Mouse (Mus musculus) cortical plate, adult 2 months (tissue): ENCODE measurements around the gene Cd28. TPM values are rescaled to one million over a fixed set of nuclear protein-coding genes. Genes with fewer than 3 reads are reported as not detected.

Experiments
- H3K27ac ChIP-seq: fragments of 200-500 bp; 2 replicates; pipeline ENCODE4 v1.5.1; 2012; ENCODE audit warnings: low read length, control low read depth, inconsistent platforms; ENCODE audit not compliant: insufficient read depth
- H3K4me1 ChIP-seq: fragments of 200-500 bp; 2 replicates; pipeline ENCODE4 v1.6.1; 2011; ENCODE audit warnings: low read length; ENCODE audit not compliant: control insufficient read depth, insufficient read depth
- H3K4me3 ChIP-seq: fragments of 200-500 bp; 2 replicates; pipeline ENCODE4 v1.5.1; 2011; ENCODE audit warnings: mild to moderate bottlenecking, low read length, control low read depth; ENCODE audit not compliant: insufficient read depth
- CTCF ChIP-seq: fragments of 200-500 bp; IDR thresholded peaks from 2 replicates; pipeline ENCODE4 v1.5.1; 2011; ENCODE audit warnings: mild to moderate bottlenecking, control low read depth, low read length; ENCODE audit not compliant: insufficient read depth; ENCODE audit errors: extremely low read depth
- POLR2A ChIP-seq: fragments of 200-500 bp; IDR thresholded peaks from 2 replicates; pipeline ENCODE4 v1.6.1; 2011; ENCODE audit warnings: mild to moderate bottlenecking, low read length, control low read depth; ENCODE audit not compliant: insufficient read depth; ENCODE audit errors: extremely low read depth
- polyA plus RNA-seq: library from polyadenylated mRNA; depleted of rRNA; stranded (reverse); fragments of >200 nt; gene quantifications from 2 replicates; pipeline ENCODE4 v1.2.3, GENCODE M21; 2012

The Cd28 gene
- polyA plus RNA-seq, 1 experiment, result 0.10 TPM

DNA sequence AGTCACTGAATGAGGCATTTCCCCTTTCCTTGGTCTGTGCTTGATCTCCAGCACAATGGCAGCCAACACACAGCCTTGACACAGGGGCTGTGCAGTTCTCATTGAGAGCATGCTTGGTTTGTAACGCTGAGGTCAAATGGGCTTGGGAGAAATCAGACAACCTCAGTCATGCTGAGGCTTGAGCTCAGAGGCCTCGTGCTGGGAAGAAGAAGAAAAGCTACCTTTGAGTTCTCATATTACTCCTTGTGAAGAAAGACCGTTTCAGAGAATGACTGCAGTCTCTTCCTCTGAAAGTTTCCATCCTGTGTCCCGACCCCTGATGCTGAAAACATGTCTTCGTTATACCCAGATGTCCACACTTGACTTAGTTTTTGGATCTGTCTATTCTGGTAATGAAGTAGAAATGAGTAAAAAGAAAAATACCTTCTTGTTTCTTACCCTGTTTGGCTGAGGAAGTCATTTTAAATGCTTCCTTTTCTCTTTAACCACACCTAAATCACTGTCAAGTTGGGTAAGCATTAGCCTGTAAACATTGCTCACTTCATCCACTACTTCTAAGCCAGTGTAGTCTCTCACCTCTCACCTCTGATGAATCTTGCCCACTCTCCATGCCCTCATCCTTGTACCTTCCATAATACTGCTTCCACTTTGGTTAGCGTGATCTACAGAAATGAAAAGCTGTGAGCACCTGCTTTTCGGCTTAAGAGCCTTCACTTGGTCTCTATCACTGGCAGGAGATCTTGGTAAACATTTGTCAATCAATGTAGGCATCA lies 43.1 kb downstream of the Cd28 start:
- TF ChIP-seq POLR2A (no peak), CTCF (no peak)
- no peaks in the 10 kb centered on the region for H3K4me1 ChIP-seq
- H3K27ac ChIP-seq, result no peak overlapping the region
- no peak overlapping the region for H3K4me3 ChIP-seq

DNA sequence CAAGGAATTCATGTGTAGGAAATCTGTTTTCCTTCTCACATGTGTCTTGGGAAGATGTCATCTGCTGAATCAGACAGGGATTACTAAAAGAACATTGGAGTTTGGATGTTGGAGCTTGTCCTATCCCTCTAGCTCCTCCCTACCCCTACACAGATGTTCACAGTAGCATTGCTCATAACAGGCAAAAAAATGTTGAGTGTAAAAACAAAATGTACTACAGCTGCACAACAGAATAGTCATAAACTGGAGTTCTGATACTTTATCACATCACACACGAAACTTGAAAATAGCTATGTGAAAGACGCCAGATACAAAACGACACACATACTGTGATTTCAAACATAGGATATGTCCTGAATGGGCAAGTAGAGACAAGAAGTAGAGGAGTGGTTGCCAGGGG lies 43.9 kb downstream of the Cd28 start:
- Histone ChIP-seq H3K4me3 (no peak overlapping the region), H3K27ac (no peak overlapping the region), H3K4me1 (no peaks in the 10 kb centered on the region)
- TF ChIP-seq POLR2A (no peak), CTCF (no peak)

DNA sequence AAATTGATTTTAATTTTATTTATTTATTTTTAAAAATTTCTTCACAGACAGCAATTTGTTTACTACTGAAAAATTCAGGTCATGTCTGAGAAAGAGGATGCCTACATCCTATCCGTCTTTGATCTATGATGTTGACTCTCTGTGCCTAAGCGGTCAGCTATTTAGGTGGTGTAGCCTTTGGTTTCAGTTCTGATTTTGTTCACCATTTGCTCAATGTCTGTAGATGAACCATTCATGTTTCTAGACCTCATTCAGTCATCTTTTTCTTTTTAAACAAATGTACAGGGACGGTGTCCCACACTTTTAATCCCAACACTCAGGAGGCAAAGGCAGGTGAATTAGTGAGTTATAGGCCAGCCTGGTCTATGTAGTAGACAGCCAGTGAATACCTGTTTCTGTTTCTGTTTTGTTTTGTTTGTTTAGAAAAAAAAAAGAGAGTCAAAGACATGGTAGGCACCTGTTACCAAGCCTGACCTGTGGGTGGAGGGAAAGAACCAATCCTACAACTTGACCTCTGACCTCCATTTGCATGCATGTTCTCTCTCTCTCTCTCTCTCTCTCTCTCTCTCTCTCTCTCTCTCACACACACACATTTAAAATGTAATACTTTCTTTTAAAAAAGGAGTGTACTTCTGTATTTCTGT lies 45.0 kb downstream of the Cd28 start:
- Histone ChIP-seq H3K27ac (no peak overlapping the region), H3K4me1 (no peaks in the 10 kb centered on the region), H3K4me3 (no peak overlapping the region)
- TF ChIP-seq POLR2A (no peak), CTCF (no peak)

DNA sequence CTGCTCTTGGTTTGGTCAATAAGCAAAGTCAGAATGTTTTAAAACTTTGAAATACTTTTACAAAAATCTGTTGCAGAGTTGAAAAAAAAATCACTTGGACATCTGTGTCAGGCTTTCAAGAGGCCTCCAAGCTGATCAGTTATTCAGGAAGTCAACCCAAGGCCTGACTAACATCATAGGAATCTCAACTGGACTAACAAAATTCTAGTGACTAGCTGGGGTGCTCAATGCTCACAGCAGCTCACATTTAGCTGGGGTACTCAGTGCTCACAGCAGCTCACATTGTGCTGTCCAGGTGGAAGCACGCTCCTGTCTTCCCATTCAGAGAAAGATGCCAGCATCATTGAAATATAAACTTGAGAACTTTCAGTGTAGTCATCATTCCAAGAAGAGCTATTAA lies 45.9 kb downstream of the Cd28 start:
- Histone ChIP-seq H3K4me3 (no peak overlapping the region), H3K27ac (no peak overlapping the region), H3K4me1 (no peaks in the 10 kb centered on the region)
- TF ChIP-seq POLR2A (no peak), CTCF (no peak)

DNA sequence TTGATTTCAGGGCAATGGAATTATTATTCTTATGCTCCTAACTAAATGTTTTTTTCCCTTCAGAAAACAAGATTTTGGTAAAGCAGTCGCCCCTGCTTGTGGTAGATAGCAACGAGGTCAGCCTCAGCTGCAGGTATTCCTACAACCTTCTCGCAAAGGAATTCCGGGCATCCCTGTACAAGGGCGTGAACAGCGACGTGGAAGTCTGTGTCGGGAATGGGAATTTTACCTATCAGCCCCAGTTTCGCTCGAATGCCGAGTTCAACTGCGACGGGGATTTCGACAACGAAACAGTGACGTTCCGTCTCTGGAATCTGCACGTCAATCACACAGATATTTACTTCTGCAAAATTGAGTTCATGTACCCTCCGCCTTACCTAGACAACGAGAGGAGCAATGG lies 46.3 kb downstream of the Cd28 start:
- no peak overlapping the region for H3K27ac ChIP-seq
- no peak for TF ChIP-seq POLR2A
- TF ChIP-seq CTCF, result no peak
- H3K4me1 ChIP-seq, result no peaks in the 10 kb centered on the region
- H3K4me3 ChIP-seq, result no peak overlapping the region

DNA sequence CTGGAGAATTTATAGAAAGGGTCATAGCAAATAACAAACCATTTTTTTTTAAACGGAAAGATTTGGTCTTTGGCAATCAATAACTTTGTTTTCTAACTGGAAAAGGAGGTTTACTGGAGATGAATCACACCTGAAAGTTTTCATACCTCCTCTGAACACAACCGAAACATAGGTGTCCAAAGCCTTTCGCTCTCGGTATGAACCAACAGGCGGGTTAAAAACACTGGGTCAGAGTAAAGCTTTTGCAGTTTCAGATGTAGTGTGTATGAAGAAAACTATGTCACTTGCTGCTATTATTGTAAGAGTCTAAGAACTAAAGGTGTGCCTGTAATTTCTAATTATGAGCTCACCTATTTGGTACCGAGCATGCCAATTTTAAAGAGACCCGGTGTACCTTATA lies 55.2 kb downstream of the Cd28 start:
- H3K27ac ChIP-seq, result no peak overlapping the region
- H3K4me1 ChIP-seq, result no peaks in the 10 kb centered on the region
- TF ChIP-seq POLR2A, result no peak
- TF ChIP-seq CTCF, result no peak
- no peak overlapping the region for H3K4me3 ChIP-seq

DNA sequence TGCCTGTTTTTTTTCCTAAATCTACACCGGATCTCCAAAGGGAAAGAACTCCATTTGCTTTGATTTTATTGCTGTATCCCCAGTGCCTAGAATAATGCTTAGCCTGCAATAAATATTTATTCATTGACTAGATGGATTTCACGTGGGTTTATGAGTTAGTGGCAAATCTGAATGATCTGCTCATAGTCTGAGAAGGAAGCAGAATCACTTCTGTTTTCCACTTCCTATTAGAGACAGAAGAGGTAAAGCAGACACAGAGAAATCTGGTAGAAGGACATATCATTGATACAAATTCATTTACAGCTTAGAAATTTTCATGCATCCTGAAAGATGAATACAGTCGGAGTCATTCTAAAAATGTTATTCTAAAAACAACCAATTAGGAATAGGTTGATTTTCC lies 56.6 kb downstream of the Cd28 start:
- TF ChIP-seq CTCF (no peak), POLR2A (no peak)
- H3K27ac ChIP-seq, result no peak overlapping the region
- H3K4me3 ChIP-seq, result no peak overlapping the region
- no peaks in the 10 kb centered on the region for H3K4me1 ChIP-seq

DNA sequence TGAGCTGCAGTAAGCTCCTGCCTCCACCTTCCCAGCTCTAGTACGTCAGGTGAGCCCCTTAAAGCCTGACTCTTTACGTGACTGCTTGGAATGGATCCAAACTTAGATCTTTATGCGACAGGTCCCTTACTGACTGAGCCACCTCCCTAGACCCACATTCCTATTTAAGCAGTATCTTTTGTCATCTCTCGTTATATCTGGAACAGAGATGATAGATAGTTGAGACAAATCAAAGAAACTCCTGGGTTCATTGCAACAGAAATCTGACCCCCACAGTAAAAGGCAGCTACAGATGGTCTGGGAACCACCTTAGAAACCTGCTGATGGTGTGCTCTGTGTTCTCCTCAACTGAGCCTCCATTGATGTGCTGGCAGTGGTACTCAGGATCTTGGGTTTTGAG lies 59.6 kb downstream of the Cd28 start:
- TF ChIP-seq POLR2A (no peak), CTCF (no peak)
- H3K4me1 ChIP-seq, result no peaks in the 10 kb centered on the region
- no peak overlapping the region for H3K27ac ChIP-seq
- H3K4me3 ChIP-seq, result no peak overlapping the region

DNA sequence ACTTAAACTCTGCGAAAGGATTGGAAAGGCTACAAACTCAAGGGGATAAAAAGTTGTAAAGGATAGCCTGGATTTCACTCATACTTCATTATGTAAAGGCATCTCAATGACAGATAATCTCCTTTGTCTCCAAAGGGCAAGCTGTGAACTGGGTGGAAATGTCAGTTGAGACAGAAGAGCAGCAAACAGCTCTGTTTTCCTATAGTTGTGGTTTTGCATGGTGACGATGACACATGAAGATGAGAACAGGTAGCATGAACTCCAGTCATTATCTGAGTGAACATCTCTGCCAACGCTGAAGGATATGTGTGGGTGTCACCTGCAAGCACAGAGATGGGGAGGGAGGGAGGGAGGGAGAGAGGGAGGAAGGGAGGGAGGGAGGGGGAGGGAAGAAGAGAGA lies 60.3 kb downstream of the Cd28 start:
- Histone ChIP-seq H3K4me1 (no peaks in the 10 kb centered on the region), H3K4me3 (no peak overlapping the region), H3K27ac (no peak overlapping the region)
- TF ChIP-seq CTCF (no peak), POLR2A (no peak)

DNA sequence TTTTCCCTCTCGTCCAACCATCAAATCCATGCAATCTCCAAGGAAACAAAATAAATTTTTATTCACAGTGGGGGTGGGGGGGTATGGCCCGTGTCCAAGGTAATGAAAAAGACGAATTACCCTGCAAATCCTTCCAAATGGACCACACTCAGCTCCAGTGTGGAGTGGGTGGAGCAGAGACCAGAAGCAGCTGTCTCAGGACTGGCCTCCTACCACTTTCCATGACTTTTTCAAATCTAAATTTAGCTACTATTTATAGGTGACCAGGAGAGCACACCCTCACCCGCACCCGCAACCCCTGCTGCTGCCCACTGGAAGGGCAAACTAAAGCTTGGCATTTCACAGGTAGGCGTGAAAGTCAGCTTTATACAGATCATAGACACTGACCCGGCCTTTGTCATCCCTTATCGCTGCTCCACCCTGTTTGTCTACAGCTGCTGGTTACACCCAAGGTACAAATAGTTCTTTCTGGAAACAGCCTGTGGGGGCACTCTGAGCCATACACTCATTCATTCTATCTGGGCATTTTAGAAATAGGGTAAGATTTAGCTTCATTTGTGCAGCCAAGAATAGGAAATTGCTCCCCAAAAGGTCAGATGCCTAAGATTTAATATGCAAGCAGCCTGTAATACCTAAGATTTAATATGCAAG lies 62.0 kb downstream of the Cd28 start:
- Histone ChIP-seq H3K4me3 (no peak overlapping the region), H3K27ac (no peak overlapping the region), H3K4me1 (no peaks in the 10 kb centered on the region)
- TF ChIP-seq CTCF, result no peak
